Mouse (Mus musculus) heart, embryonic 14.5 days (tissue): ENCODE measurements at regions not wholly inside any gene's neighbourhood (a gene's known extent, or its start where the extent isn't known, plus 50 kb on each side); places are given as distances from the start of the nearest gene placed in this dataset.
A peak's percentile ranks its signal among the peaks of the same experiment; 100 is the strongest.

Experiments
- ATAC-seq: fragments of 200-750 bp; cut with Nextera tagmentation; 2 replicates; pipeline ENCODE4 v1.8.0; 2017; ENCODE audit warnings: low read depth, moderate TSS enrichment; ENCODE audit not compliant: insufficient number of reproducible peaks, insufficient read depth, low FRiP score
- H3K27ac ChIP-seq, 2 experiments: fragments of 200-500 bp in 1 of 2; fragments of 300-500 bp in 1 of 2; sonication (generic) in 1 of 2; replicated peaks in 1 of 2; 2 replicates each; pipeline ENCODE4 v1.5.1; 2012 to 2014; ENCODE audit warnings: low read depth in 2 of 2, low read length in 2 of 2, control low read depth in 1 of 2, mild to moderate bottlenecking in 1 of 2, mixed read lengths in 1 of 2; ENCODE audit not compliant: control insufficient read depth in 1 of 2, insufficient read depth in 1 of 2
- H3K27me3 ChIP-seq: fragments of 300-500 bp; sonication (generic); 2 replicates; pipeline ENCODE4 v1.6.1; 2014; ENCODE audit warnings: mild to moderate bottlenecking, low read length, control low read depth; ENCODE audit not compliant: control insufficient read depth, insufficient read depth
- H3K36me3 ChIP-seq: fragments of 300-500 bp; sonication (generic); 2 replicates; pipeline ENCODE4 v1.6.1; 2014; ENCODE audit warnings: mild to moderate bottlenecking, control low read depth, low read length, mixed read lengths; ENCODE audit not compliant: control insufficient read depth, insufficient read depth
- H3K4me1 ChIP-seq, 2 experiments: fragments of 200-500 bp in 1 of 2; fragments of 300-500 bp in 1 of 2; sonication (generic) in 1 of 2; 2 replicates each; pipeline ENCODE4 v1.6.1; 2012 to 2014; ENCODE audit warnings: low read length in 2 of 2, control low read depth in 1 of 2, mixed read lengths in 1 of 2; ENCODE audit not compliant: control insufficient read depth in 2 of 2, insufficient read depth in 2 of 2
- H3K4me2 ChIP-seq: fragments of 300-500 bp; sonication (generic); 2 replicates; pipeline ENCODE4 v1.6.1; 2014; ENCODE audit warnings: mild to moderate bottlenecking, low read length
- H3K4me3 ChIP-seq, 2 experiments: fragments of 200-500 bp in 1 of 2; fragments of 300-500 bp in 1 of 2; sonication (generic) in 1 of 2; 2 replicates each; pipeline ENCODE4 v1.5.1; 2012 to 2014; ENCODE audit warnings: low read length in 2 of 2, mild to moderate bottlenecking in 2 of 2, control low read depth in 1 of 2, low read depth in 1 of 2, moderate library complexity in 1 of 2; ENCODE audit not compliant: control insufficient read depth in 1 of 2, insufficient read depth in 1 of 2
- H3K9ac ChIP-seq: fragments of 300-500 bp; sonication (generic); 2 replicates; pipeline ENCODE4 v1.6.1; 2014; ENCODE audit warnings: mild to moderate bottlenecking, low read length
- H3K9me3 ChIP-seq: fragments of 300-500 bp; sonication (generic); 2 replicates; pipeline ENCODE4 v1.6.1; 2016; ENCODE audit warnings: low read length, control low read depth; ENCODE audit not compliant: control insufficient read depth
- WGBS: fragments of 180-500 bp; shearing (Covaris S2); extraction: QIAGEN DNeasy Blood & Tissue Kit; methylation state at CpG from one replicate; pipeline ENCODE4 v1.1.7; 2014; 5-methylcytosine and 5-hydroxymethylcytosine counted together

- WGBS, result 76% methylated on average over 11 of the region's 11 CpGs
- ATAC-seq, result no peak
- Histone ChIP-seq H3K27ac (no peak overlapping the region), H3K36me3 (no peaks in the 10 kb centered on the region), H3K4me2 (no peak overlapping the region), H3K9ac (no peak overlapping the region), H3K9me3 (no peaks in the 10 kb centered on the region), H3K4me3 (no peak overlapping the region), H3K4me1 (no peaks in the 10 kb centered on the region), H3K27me3 (no peaks in the 10 kb centered on the region)
Observed at GRCm38 (mm10) chr5:52309317-52310060, 54.1 kb upstream of the Sod3 start.

- no peak overlapping the region for H3K4me3 ChIP-seq
- no peak overlapping the region for H3K9ac ChIP-seq
- ATAC-seq, result no peak
- no peaks in the 10 kb centered on the region for H3K9me3 ChIP-seq
- peaks cover 9 to 16% of the 10 kb centered on the region in 2 experiments for H3K4me1 ChIP-seq
- no peaks in the 10 kb centered on the region for H3K27me3 ChIP-seq
- H3K4me2 ChIP-seq, result no peak overlapping the region
- 87% methylated on average over 3 of the region's 3 CpGs for WGBS
- H3K36me3 ChIP-seq, result no peaks in the 10 kb centered on the region
- no peak overlapping the region for H3K27ac ChIP-seq
Observed at GRCm38 (mm10) chr5:52296303-52296702, 67.3 kb upstream of the Sod3 start.

DNA sequence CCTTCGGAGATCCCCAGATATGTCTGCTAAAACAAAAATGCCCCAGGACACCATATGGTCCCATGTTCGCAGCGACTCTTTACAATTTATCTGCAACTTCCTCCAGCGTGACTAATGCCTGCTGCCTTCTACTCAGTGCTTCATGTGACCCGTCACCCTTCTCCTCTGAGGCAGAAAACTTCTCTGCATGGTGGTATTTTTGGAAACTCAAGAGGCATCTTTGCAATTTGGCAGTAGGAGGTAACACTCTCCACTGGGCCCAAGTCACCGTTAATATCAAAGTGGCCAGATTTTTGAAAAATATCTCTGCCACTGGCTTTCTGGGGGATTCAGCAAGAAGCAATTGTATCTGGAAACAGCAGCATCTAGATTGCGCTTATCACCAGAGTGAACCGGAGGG, 69.1 kb upstream of the Sod3 start:
- no peaks in the 10 kb centered on the region for H3K36me3 ChIP-seq
- H3K9me3 ChIP-seq, result no peaks in the 10 kb centered on the region
- peak overlapping the region; percentile 83 to 84 for H3K27ac ChIP-seq
- 0 out of 2 replicates have a peak, but pooled peaks have one; percentile 50 for ATAC-seq
- WGBS, result 12% methylated on average over 8 of the region's 8 CpGs
- H3K4me2 ChIP-seq, result peak overlapping the region; percentile 48
- no peaks in the 10 kb centered on the region for H3K27me3 ChIP-seq
- peaks cover 9 to 16% of the 10 kb centered on the region in 2 experiments for H3K4me1 ChIP-seq
- no peak overlapping the region; the same call in 1 of the 2 replicates for H3K9ac ChIP-seq
- H3K4me3 ChIP-seq, result no peak overlapping the region

DNA sequence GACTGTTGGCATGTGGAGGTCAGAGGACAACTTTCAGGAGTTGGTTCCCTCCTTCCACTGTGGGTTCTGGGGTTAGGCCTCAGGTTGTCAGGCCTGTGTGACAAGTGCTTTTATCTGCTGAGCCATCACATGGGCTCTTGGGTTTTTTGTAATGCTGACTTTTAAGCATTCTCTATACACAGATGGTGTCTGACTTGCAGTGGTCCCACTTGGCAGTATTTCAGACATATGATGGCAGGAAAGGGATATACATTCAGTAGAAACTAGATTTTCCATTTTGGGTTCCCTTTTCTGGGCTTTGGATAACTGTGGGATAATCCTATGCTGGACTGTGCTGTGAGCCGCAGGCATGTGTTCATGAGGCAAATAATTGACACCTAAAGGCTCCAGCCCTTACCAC, 75.3 kb upstream of the Sod3 start:
- no peak overlapping the region for H3K4me3 ChIP-seq
- H3K9me3 ChIP-seq, result no peaks in the 10 kb centered on the region
- no peak overlapping the region for H3K4me2 ChIP-seq
- no peak overlapping the region for H3K9ac ChIP-seq
- no peak overlapping the region for H3K27ac ChIP-seq
- no peaks in the 10 kb centered on the region for H3K4me1 ChIP-seq
- WGBS, result 85% methylated on average over 1 of the region's 1 CpGs
- H3K27me3 ChIP-seq, result no peaks in the 10 kb centered on the region
- ATAC-seq, result no peak
- no peaks in the 10 kb centered on the region for H3K36me3 ChIP-seq

DNA sequence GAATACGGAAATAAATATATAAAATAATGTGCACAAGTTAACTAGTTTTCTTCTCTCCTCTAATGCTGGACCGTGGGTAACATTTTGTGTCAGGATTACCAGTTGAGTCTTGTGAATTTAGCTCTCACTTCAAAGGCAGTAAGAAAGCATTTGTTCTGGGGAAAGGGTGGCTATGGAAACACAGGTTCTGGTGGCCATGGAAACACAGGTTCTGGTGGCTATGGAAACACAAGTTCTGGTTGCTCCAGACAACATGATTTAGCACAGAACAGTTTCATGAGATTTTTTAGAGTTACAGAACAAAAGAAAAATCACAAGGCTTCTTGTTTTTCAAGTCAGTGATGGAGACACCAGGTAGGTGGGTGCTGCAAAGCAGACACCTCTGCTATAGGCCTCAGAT, 82.7 kb upstream of the Sod3 start:
- no peaks in the 10 kb centered on the region for H3K9me3 ChIP-seq
- H3K27ac ChIP-seq, result no peak overlapping the region
- WGBS, result 90% methylated on average over 2 of the region's 2 CpGs
- no peak overlapping the region for H3K9ac ChIP-seq
- H3K4me2 ChIP-seq, result no peak overlapping the region
- H3K4me1 ChIP-seq, result no peaks in the 10 kb centered on the region
- H3K36me3 ChIP-seq, result no peaks in the 10 kb centered on the region
- ATAC-seq, result no peak
- H3K4me3 ChIP-seq, result no peak overlapping the region
- no peaks in the 10 kb centered on the region for H3K27me3 ChIP-seq

DNA sequence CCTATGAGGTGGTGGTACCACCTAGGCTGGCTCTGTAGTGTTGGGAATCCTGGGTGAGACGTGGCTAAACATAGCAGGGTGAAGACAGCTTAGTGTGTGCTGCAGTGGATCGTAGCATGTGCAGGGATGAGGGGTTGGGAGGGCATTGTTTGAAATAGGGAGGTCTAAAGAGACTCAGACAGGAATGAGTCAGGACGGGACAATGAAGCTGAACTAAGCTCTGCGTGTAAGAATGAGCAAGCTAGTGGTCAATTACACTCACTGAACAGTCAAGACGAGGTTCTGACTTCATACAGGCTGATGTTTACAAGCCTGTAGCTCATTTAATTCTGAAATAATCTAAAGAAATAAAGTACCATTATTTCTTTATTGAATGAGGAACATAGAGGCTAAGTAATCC, 85.5 kb upstream of the Sod3 start:
- H3K27me3 ChIP-seq, result no peaks in the 10 kb centered on the region
- H3K27ac ChIP-seq, result no peak overlapping the region
- 71% methylated on average over 5 of the region's 5 CpGs for WGBS
- no peak overlapping the region for H3K4me3 ChIP-seq
- H3K4me1 ChIP-seq, result no peaks in the 10 kb centered on the region
- ATAC-seq, result no peak
- no peak overlapping the region for H3K9ac ChIP-seq
- no peak overlapping the region for H3K4me2 ChIP-seq
- no peaks in the 10 kb centered on the region for H3K9me3 ChIP-seq
- H3K36me3 ChIP-seq, result no peaks in the 10 kb centered on the region

DNA sequence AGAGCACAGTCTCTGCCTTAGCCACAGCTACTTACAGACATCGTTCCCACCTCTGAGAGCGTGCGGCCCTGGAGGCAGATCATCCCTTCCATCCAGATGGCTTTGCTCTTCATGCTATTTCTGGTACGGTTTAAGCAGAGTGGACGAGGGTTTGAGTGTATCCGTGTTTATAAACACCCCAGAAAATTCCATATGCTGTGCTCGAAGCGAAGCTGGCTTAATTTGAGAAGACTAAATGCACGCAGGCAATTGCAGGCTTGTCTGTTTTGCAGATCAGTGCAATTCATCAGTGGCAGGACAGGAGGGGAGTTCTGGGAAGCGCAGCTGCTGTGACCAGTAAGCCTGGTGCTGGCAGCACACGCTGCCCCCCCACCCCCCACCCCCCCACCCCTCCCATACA, 72.9 kb upstream of the Dhx15 start:
- no peak overlapping the region for H3K9ac ChIP-seq
- no peak overlapping the region for H3K4me2 ChIP-seq
- H3K4me1 ChIP-seq, result no peaks in the 10 kb centered on the region
- H3K27ac ChIP-seq, result no peak overlapping the region
- ATAC-seq, result no peak
- H3K36me3 ChIP-seq, result no peaks in the 10 kb centered on the region
- no peak overlapping the region for H3K4me3 ChIP-seq
- WGBS, result 78% methylated on average over 11 of the region's 11 CpGs
- no peaks in the 10 kb centered on the region for H3K9me3 ChIP-seq
- no peaks in the 10 kb centered on the region for H3K27me3 ChIP-seq

GRCm38 (mm10) chr5:52258075-52258474, 67.8 kb upstream of the Dhx15 start:
- no peak for ATAC-seq
- Histone ChIP-seq H3K4me2 (no peak overlapping the region), H3K4me3 (no peak overlapping the region), H3K36me3 (no peaks in the 10 kb centered on the region), H3K27me3 (peaks cover 3% of the 10 kb centered on the region; the same call in 1 of the 2 replicates), H3K4me1 (no peaks in the 10 kb centered on the region; a peak in 1 of 4 replicates), H3K9me3 (no peaks in the 10 kb centered on the region), H3K9ac (no peak overlapping the region), H3K27ac (no peak overlapping the region)
- WGBS, result 89% methylated on average over 2 of the region's 2 CpGs
